Mouse (Mus musculus) hindbrain, embryonic 13.5 days (tissue): ENCODE results near the gene Ankrd26. TPM values are rescaled to one million over a fixed set of nuclear protein-coding genes. Genes with fewer than 3 reads are reported as not detected.
"Not testable (repeated sequence)": the region's sequence is repeated elsewhere in the genome, so short reads cannot be mapped to it uniquely, and the experiment has no call there.

ENCODE experiments used
- ATAC-seq: fragments of 200-750 bp; cut with Nextera tagmentation; 2 replicates; pipeline ENCODE4 v1.8.0; 2017; ENCODE audit warnings: moderate TSS enrichment; ENCODE audit not compliant: low FRiP score
- H3K27ac ChIP-seq: fragments of 300-500 bp; sonication (generic); 2 replicates; pipeline ENCODE4 v1.5.1; 2015; ENCODE audit warnings: inconsistent platforms, mild to moderate bottlenecking, moderate library complexity
- H3K27me3 ChIP-seq: fragments of 300-500 bp; sonication (generic); 2 replicates; pipeline ENCODE4 v1.6.1; 2015; ENCODE audit warnings: mild to moderate bottlenecking, inconsistent platforms
- H3K36me3 ChIP-seq: fragments of 300-500 bp; sonication (generic); 2 replicates; pipeline ENCODE4 v1.6.1; 2015; ENCODE audit warnings: mild to moderate bottlenecking, inconsistent platforms
- H3K4me1 ChIP-seq: fragments of 300-500 bp; sonication (generic); replicated peaks from 2 replicates; pipeline ENCODE4 v1.6.1; 2015; ENCODE audit warnings: inconsistent platforms
- H3K4me2 ChIP-seq: fragments of 300-500 bp; sonication (generic); 2 replicates; pipeline ENCODE4 v1.6.1; 2015; ENCODE audit warnings: inconsistent platforms, mild to moderate bottlenecking, moderate library complexity
- H3K4me3 ChIP-seq: fragments of 300-500 bp; sonication (generic); 2 replicates; pipeline ENCODE4 v1.5.1; 2015; ENCODE audit warnings: mild to moderate bottlenecking, inconsistent platforms
- H3K9ac ChIP-seq: fragments of 300-500 bp; sonication (generic); 2 replicates; pipeline ENCODE4 v1.6.1; 2015; ENCODE audit warnings: mild to moderate bottlenecking, inconsistent platforms
- H3K9me3 ChIP-seq: fragments of 300-500 bp; sonication (generic); 2 replicates; pipeline ENCODE4 v1.6.1; 2016; ENCODE audit warnings: inconsistent platforms
- WGBS: fragments of 180-500 bp; shearing (Covaris S2); methylation state at CpG from one replicate; pipeline ENCODE4 v1.1.7; 2015; 5-methylcytosine and 5-hydroxymethylcytosine counted together
- polyA plus RNA-seq: library from polyadenylated mRNA; unstranded; fragments of >200 nt; fragmentation: Nextera tagmentation; extraction: Ambion mirVana; gene quantifications from 2 replicates; pipeline ENCODE4 v1.2.1, GENCODE M21; 2015

Gene Ankrd26
- polyA plus RNA-seq, result 15.3 and 18.0 TPM in 2 replicates

DNA sequence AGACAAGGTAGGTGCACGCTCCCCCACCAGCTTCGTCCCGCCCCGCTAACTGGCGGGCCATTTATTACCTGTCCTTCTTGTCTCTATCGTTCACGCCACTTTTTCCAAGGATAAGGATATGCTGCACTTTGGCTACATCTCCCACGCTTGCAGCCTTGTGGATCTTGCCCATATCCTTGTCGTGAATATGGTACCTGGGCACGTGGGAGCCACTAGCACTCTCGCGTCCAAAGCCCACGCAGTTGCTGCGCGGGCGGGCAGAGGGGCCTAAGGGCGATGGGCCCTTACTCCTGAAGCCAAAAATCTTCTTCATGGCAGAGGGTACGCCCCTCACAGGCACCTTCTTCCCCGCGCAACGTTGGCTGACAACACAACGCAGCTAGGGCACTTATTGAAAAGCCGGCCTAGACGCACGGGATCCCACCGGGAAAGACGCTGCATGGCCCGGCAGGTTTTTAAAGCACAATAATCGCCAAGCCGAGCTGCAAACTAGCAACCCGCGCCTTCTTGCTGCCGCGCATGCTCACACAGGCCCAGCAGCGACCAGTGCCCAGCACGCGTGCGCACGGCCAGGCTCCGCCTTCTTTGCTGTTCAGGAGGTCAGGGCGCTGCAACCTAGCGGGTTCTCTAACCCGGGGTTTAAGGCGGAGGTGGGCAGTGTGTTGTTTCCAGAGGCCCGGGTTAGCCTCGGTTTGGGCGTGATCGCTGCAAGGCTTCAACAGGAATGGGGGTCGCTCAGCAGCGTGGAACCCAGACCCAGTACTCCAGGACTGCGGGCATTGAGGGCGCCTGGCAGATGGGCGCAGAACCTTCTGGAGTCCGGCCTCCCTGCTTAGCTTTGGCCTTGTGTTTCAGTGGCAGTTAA lies at the start of gene Ankrd26:
Gene Ankrd26, minus strand, starts transcription at position 482 of the 865 bp plus-strand sequence.
- peak within 1 kb of the TSS; percentile 85 for H3K27ac ChIP-seq
- H3K9me3 ChIP-seq, result no peaks in the 10 kb centered on the region
- H3K27me3 ChIP-seq, result no peaks in the 10 kb centered on the region
- 6% methylated on average over 54 of the region's 54 CpGs for WGBS
- H3K36me3 ChIP-seq, result peaks cover 21% of the 10 kb centered on the region
- peak; percentile 97 for ATAC-seq
- peaks cover 37% of the 10 kb centered on the region for H3K4me1 ChIP-seq
- H3K9ac ChIP-seq, result peak within 1 kb of the TSS; percentile 85
- H3K4me2 ChIP-seq, result peak within 1 kb of the TSS; percentile 76
- peak within 1 kb of the TSS; percentile 70 for H3K4me3 ChIP-seq

GRCm38 (mm10) chr6:118608906-118609305 lies 46.9 kb upstream of the Ankrd26 start:
- H3K36me3 ChIP-seq, result peaks cover 68% of the 10 kb centered on the region
- no peak overlapping the region for H3K4me2 ChIP-seq
- no peaks in the 10 kb centered on the region for H3K4me1 ChIP-seq
- H3K9me3 ChIP-seq, result no peaks in the 10 kb centered on the region
- H3K27me3 ChIP-seq, result no peaks in the 10 kb centered on the region
- no peak overlapping the region for H3K9ac ChIP-seq
- WGBS, result 87% methylated on average over 6 of the region's 6 CpGs
- H3K4me3 ChIP-seq, result no peak overlapping the region
- no peak for ATAC-seq
- no peak overlapping the region for H3K27ac ChIP-seq

DNA sequence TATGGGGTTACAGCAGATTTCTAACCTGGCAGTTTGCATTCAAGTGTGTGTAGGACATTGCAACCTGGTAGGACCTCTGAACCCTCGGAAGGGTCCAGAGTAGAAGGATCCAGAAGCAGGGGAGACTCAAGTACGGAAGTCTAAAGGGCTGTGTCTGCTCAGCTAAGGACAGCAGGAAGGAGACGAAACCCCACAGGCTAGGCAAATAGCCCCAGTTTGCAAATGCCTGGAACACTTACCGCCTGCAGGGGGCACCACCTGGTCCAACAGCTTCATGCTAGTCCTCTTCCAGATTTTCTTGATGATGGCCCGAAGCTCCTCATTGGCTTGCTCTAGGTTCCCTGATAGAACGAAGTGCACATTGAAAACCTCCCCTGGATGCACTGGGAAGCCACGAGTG lies 43.9 kb upstream of the Ankrd26 start:
- ATAC-seq, result no peak
- 75% methylated on average over 7 of the region's 7 CpGs for WGBS
- H3K27me3 ChIP-seq, result no peaks in the 10 kb centered on the region

GRCm38 (mm10) chr6:118603825-118604224 lies 41.8 kb upstream of the Ankrd26 start:
- no peak overlapping the region for H3K4me3 ChIP-seq
- WGBS, result 96% methylated on average over 7 of the region's 7 CpGs
- H3K27me3 ChIP-seq, result no peaks in the 10 kb centered on the region
- no peak overlapping the region for H3K9ac ChIP-seq
- no peak for ATAC-seq
- H3K27ac ChIP-seq, result no peak overlapping the region
- H3K36me3 ChIP-seq, result peaks cover 67% of the 10 kb centered on the region
- no peak overlapping the region for H3K4me2 ChIP-seq
- H3K4me1 ChIP-seq, result no peaks in the 10 kb centered on the region
- no peaks in the 10 kb centered on the region for H3K9me3 ChIP-seq

More for the DNA sequence above, 43.9 kb upstream of the Ankrd26 start:
- Histone ChIP-seq H3K27ac (no peak overlapping the region), H3K4me2 (no peak overlapping the region), H3K4me1 (no peaks in the 10 kb centered on the region), H3K9me3 (no peaks in the 10 kb centered on the region), H3K4me3 (no peak overlapping the region), H3K36me3 (peaks cover 74% of the 10 kb centered on the region), H3K9ac (no peak overlapping the region)

DNA sequence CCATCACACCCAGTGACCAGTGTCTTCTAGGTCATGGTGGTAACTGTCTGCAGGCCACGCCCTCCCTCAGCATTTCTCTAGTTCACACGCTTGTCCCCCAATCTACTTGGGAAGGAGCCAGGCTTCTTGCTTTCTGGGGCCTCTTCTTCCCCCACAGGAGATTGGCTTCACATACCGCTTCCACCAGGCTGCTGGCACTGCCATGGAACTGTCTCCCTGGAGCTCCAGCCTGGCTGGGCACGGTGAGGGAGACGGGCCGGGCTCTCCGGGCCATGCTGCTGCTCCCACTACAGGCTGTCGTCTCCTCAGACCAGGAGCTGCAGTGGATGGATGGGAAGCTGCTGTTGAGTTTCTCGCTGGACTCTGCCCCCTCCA lies 33.6 kb upstream of the Ankrd26 start:
- Histone ChIP-seq H3K9me3 (no peaks in the 10 kb centered on the region), H3K36me3 (peaks cover 38% of the 10 kb centered on the region), H3K4me2 (no peak overlapping the region), H3K4me1 (peaks cover 29% of the 10 kb centered on the region), H3K27ac (no peak overlapping the region), H3K27me3 (peaks cover 44% of the 10 kb centered on the region), H3K9ac (no peak overlapping the region), H3K4me3 (no peak overlapping the region)
- WGBS, result 62% methylated on average over 9 of the region's 9 CpGs
- ATAC-seq, result peak; percentile 25; the same call in 1 of the 2 replicates

- WGBS, result 83% methylated on average over 10 of the region's 10 CpGs
- ATAC-seq, result no peak
- no peak overlapping the region for H3K4me3 ChIP-seq
Observed at GRCm38 (mm10) chr6:118594833-118595680, 33.0 kb upstream of the Ankrd26 start.

GRCm38 (mm10) chr6:118594070-118594469 lies 32.0 kb upstream of the Ankrd26 start:
- H3K4me1 ChIP-seq, result peaks cover 29% of the 10 kb centered on the region
- peak overlapping the region; percentile 34 for H3K4me3 ChIP-seq
- H3K9ac ChIP-seq, result peak overlapping the region; percentile 62
- no peaks in the 10 kb centered on the region for H3K9me3 ChIP-seq
- 36% methylated on average over 10 of the region's 10 CpGs for WGBS
- peaks cover 37% of the 10 kb centered on the region for H3K36me3 ChIP-seq
- H3K27ac ChIP-seq, result no peak overlapping the region
- no peak; the same call in 1 of the 2 replicates for ATAC-seq
- H3K4me2 ChIP-seq, result peak overlapping the region; percentile 58
- peaks cover 44% of the 10 kb centered on the region for H3K27me3 ChIP-seq

More at GRCm38 (mm10) chr6:118594833-118595680, 33.0 kb upstream of the Ankrd26 start:
- no peak overlapping the region; the same call in 1 of the 2 replicates for H3K27ac ChIP-seq
- peaks cover 44% of the 10 kb centered on the region for H3K27me3 ChIP-seq
- H3K9ac ChIP-seq, result no peak overlapping the region
- no peaks in the 10 kb centered on the region for H3K9me3 ChIP-seq
- H3K4me1 ChIP-seq, result peaks cover 29% of the 10 kb centered on the region
- H3K4me2 ChIP-seq, result no peak overlapping the region
- peaks cover 38% of the 10 kb centered on the region for H3K36me3 ChIP-seq

GRCm38 (mm10) chr6:118593377-118594061 lies 31.5 kb upstream of the Ankrd26 start:
- Histone ChIP-seq H3K9me3 (no peaks in the 10 kb centered on the region), H3K9ac (peak overlapping the region; percentile 62)

GRCm38 (mm10) chr6:118592662-118593376 lies 30.8 kb upstream of the Ankrd26 start:
- peak overlapping the region; percentile 34 for H3K4me3 ChIP-seq
- 20% methylated on average over 21 of the region's 21 CpGs for WGBS
- no peaks in the 10 kb centered on the region for H3K9me3 ChIP-seq
- H3K27me3 ChIP-seq, result peaks cover 44% of the 10 kb centered on the region
- peaks cover 29% of the 10 kb centered on the region for H3K4me1 ChIP-seq
- no peak overlapping the region for H3K27ac ChIP-seq
- H3K4me2 ChIP-seq, result peak overlapping the region; percentile 58
- H3K9ac ChIP-seq, result peak overlapping the region; percentile 62
- peaks cover 25% of the 10 kb centered on the region for H3K36me3 ChIP-seq
- ATAC-seq, result no peak

More at GRCm38 (mm10) chr6:118593377-118594061, 31.5 kb upstream of the Ankrd26 start:
- peaks cover 44% of the 10 kb centered on the region for H3K27me3 ChIP-seq
- 2% methylated on average over 32 of the region's 34 CpGs for WGBS
- peak; percentile 72 for ATAC-seq
- peaks cover 29% of the 10 kb centered on the region for H3K4me1 ChIP-seq
- H3K36me3 ChIP-seq, result peaks cover 32% of the 10 kb centered on the region
- no peak overlapping the region for H3K27ac ChIP-seq
- H3K4me2 ChIP-seq, result peak overlapping the region; percentile 58
- H3K4me3 ChIP-seq, result peak overlapping the region; percentile 34

- not testable (repeated sequence) for H3K4me3 ChIP-seq, H3K9me3 ChIP-seq, H3K36me3 ChIP-seq, H3K27me3 ChIP-seq, ATAC-seq, H3K27ac ChIP-seq, H3K9ac ChIP-seq, H3K4me1 ChIP-seq, H3K4me2 ChIP-seq
- 80% methylated on average over 4 of the region's 4 CpGs for WGBS
Observed at GRCm38 (mm10) chr6:118578741-118579140, 16.7 kb upstream of the Ankrd26 start.

- Histone ChIP-seq H3K4me2 (0 out of 2 replicates have a peak overlapping the region, but pooled peaks have one; percentile 8), H3K27ac (peak overlapping the region; percentile 58), H3K9ac (no peak overlapping the region), H3K27me3 (no peaks in the 10 kb centered on the region), H3K9me3 (no peaks in the 10 kb centered on the region), H3K4me3 (no peak overlapping the region), H3K4me1 (peaks cover 6% of the 10 kb centered on the region), H3K36me3 (no peaks in the 10 kb centered on the region)
- 74% methylated on average over 6 of the region's 6 CpGs for WGBS
- ATAC-seq, result 0 out of 2 replicates have a peak, but pooled peaks have one; percentile 43
Observed at GRCm38 (mm10) chr6:118574351-118574750, 12.3 kb upstream of the Ankrd26 start.
